8 mouse cellular contexts compared by ENCODE assay signal in genomic region chr11:86994330-86994729, GRCm38 (mm10). TPM values are rescaled to one million over a fixed set of nuclear protein-coding genes. Genes with fewer than 3 reads are reported as not detected.
DNase-seq lines count a peak whose midpoint lies in the region; ATAC-seq lines count a peak whose summit lies in the region.

No protein-coding gene starts in this region.

- H3K4me1 ChIP-seq in heart, embryonic 11.5 days (ENCODE audit: control insufficient read depth, insufficient read depth, low read length), result peaks cover 34% of the 10 kb centered on the region
- H3K4me1 ChIP-seq in forebrain, embryonic 12.5 days, result peaks cover 47% of the 10 kb centered on the region
- peaks cover 36% of the 10 kb centered on the region for H3K4me1 ChIP-seq in kidney, embryonic 16.5 days (ENCODE audit: insufficient read depth, low read length)
- peaks cover 30% of the 10 kb centered on the region for H3K4me1 ChIP-seq in midbrain, embryonic 16.5 days (ENCODE audit: control insufficient read depth, insufficient read depth, low read length)

- peak overlapping the region; percentile 93 for H3K4me3 ChIP-seq in heart, embryonic 11.5 days (ENCODE audit: low read depth, low read length)
- H3K4me3 ChIP-seq in forebrain, embryonic 12.5 days (replicated peaks), result peak overlapping the region; percentile 91
- H3K4me3 ChIP-seq in kidney, embryonic 16.5 days (ENCODE audit: low read length), result peak overlapping the region; percentile 97
- peak overlapping the region; percentile 95; the same call in 1 of the 2 replicates for H3K4me3 ChIP-seq in midbrain, embryonic 16.5 days (ENCODE audit: low read depth, low read length)

- peak overlapping the region; percentile 96 for H3K27ac ChIP-seq in heart, embryonic 11.5 days (ENCODE audit: low read depth, low read length)
- peak overlapping the region; percentile 95; the same call in 1 of the 2 replicates for H3K27ac ChIP-seq in forebrain, embryonic 12.5 days
- H3K27ac ChIP-seq in kidney, embryonic 16.5 days (ENCODE audit: low read length), result peak overlapping the region; percentile 80
- H3K27ac ChIP-seq in midbrain, embryonic 16.5 days (ENCODE audit: low read length), result no peak overlapping the region

- no peaks in the 10 kb centered on the region for H3K36me3 ChIP-seq in heart, embryonic 11.5 days (ENCODE audit: control insufficient read depth, insufficient read depth, low read length)
- H3K36me3 ChIP-seq in forebrain, embryonic 12.5 days (replicated peaks), result no peaks in the 10 kb centered on the region
- no peaks in the 10 kb centered on the region for H3K36me3 ChIP-seq in kidney, embryonic 16.5 days (ENCODE audit: insufficient read depth, low read length)
- no peaks in the 10 kb centered on the region for H3K36me3 ChIP-seq in midbrain, embryonic 16.5 days (ENCODE audit: control insufficient read depth, insufficient read depth, low read length)

- no peak for ATAC-seq in heart, embryonic 11.5 days (replicated peaks; ENCODE audit: insufficient number of reproducible peaks, low FRiP score, low TSS enrichment)
- ATAC-seq in forebrain, embryonic 12.5 days (ENCODE audit: low FRiP score), result no peak
- no peak for ATAC-seq in kidney, embryonic 16.5 days (ENCODE audit: low FRiP score, low TSS enrichment)
- ATAC-seq in midbrain, embryonic 16.5 days, result no peak
- no peak for ATAC-seq in megakaryocyte progenitor cell, adult 5-6 weeks (replicated peaks; ENCODE audit: poor library complexity)

- WGBS in heart, embryonic 11.5 days (ENCODE audit: insufficient replicate concordance), result 12% methylated on average over 6 of the region's 6 CpGs
- 12% methylated on average over 3 of the region's 6 CpGs for WGBS in forebrain, embryonic 12.5 days
- WGBS in kidney, embryonic 16.5 days, result 18% methylated on average over 6 of the region's 6 CpGs
- 16% methylated on average over 6 of the region's 6 CpGs for WGBS in midbrain, embryonic 16.5 days

- no peaks in the 10 kb centered on the region for H3K9me3 ChIP-seq in heart, embryonic 11.5 days (replicated peaks; ENCODE audit: control insufficient read depth, low read length)
- no peaks in the 10 kb centered on the region for H3K9me3 ChIP-seq in forebrain, embryonic 12.5 days
- H3K9me3 ChIP-seq in kidney, embryonic 16.5 days (ENCODE audit: low read length), result no peaks in the 10 kb centered on the region
- no peaks in the 10 kb centered on the region for H3K9me3 ChIP-seq in midbrain, embryonic 16.5 days (replicated peaks; ENCODE audit: control insufficient read depth, low read length, poor library complexity, severe bottlenecking)

- DNase-seq in heart, adult 18-20 months, result no peak
- no peak for DNase-seq in layer of hippocampus, adult 8-10 months (ENCODE audit: low spot score in 2 of 2)
- no peak for DNase-seq in left cerebral cortex, postnatal 14 days (ENCODE audit: low spot score in 2 of 2)

- H3K27me3 ChIP-seq in heart, embryonic 11.5 days (ENCODE audit: control insufficient read depth, insufficient read depth, low read length), result no peaks in the 10 kb centered on the region
- 0 out of 2 replicates have a peak, but pooled peaks cover 9% of the 10 kb centered on the region for H3K27me3 ChIP-seq in forebrain, embryonic 12.5 days
- H3K27me3 ChIP-seq in kidney, embryonic 16.5 days (ENCODE audit: insufficient read depth, low read length), result no peaks in the 10 kb centered on the region
- H3K27me3 ChIP-seq in midbrain, embryonic 16.5 days (ENCODE audit: control insufficient read depth, insufficient read depth, low read depth, low read length), result no peaks in the 10 kb centered on the region

- peak overlapping the region; percentile 78 for H3K4me2 ChIP-seq in heart, embryonic 11.5 days
- peak overlapping the region; percentile 78 for H3K4me2 ChIP-seq in forebrain, embryonic 12.5 days
- peak overlapping the region; percentile 84 for H3K4me2 ChIP-seq in kidney, embryonic 16.5 days (replicated peaks; ENCODE audit: low read depth, low read length)
- H3K4me2 ChIP-seq in midbrain, embryonic 16.5 days (ENCODE audit: low read length), result peak overlapping the region; percentile 93

- intact Hi-C loops in left cerebral cortex, postnatal 14 days (cut with DNase I), result loop anchor here (5.0 to 10.0 kb wide), 3 partner anchors 37 to 100 kb away; no protein-coding TSS in a partner anchor

- no peak overlapping the region; the same call in 1 of the 2 replicates for H3K9ac ChIP-seq in heart, embryonic 11.5 days (ENCODE audit: low read depth, low read length)
- H3K9ac ChIP-seq in forebrain, embryonic 12.5 days, result no peak overlapping the region
- H3K9ac ChIP-seq in kidney, embryonic 16.5 days (replicated peaks; ENCODE audit: low read length), result peak overlapping the region; percentile 87
- H3K9ac ChIP-seq in midbrain, embryonic 16.5 days (ENCODE audit: low read depth, low read length), result no peak overlapping the region

RNA-seq across cellular contexts. Expression of gene Ypel2, which starts 0.8 kb away (rescaled TPM):
- 16.8 and 23.9 TPM in 2 replicates for polyA plus RNA-seq in heart, embryonic 11.5 days (2014; fragmentation: Nextera tagmentation; extraction: Ambion mirVana)
- 10 to 100 TPM; 21.4 to 25.5 TPM for total RNA-seq in heart, adult 18-20 months (2021)
- 8.1 and 8.3 TPM in 2 replicates for polyA plus RNA-seq in forebrain, embryonic 12.5 days (2016; fragmentation: Nextera tagmentation; extraction: Ambion mirVana)
- polyA plus RNA-seq in kidney, embryonic 16.5 days (2015; fragmentation: Nextera tagmentation; extraction: Ambion mirVana), result 11.6 and 13.2 TPM in 2 replicates
- 5.7 and 6.5 TPM in 2 replicates for polyA plus RNA-seq in midbrain, embryonic 16.5 days (2015; fragmentation: Nextera tagmentation; extraction: Ambion mirVana)
- total RNA-seq in layer of hippocampus, adult 8-10 months (2022), result 10 to 100 TPM; 21.5 to 28.4 (median 24.6) TPM
- 6.8 and 8.6 TPM in 2 replicates for total RNA-seq in megakaryocyte progenitor cell, adult 5-6 weeks (2015)
- total RNA-seq in megakaryocyte progenitor cell, adult 5-6 weeks (2017), result 5.8 and 6.2 TPM in 2 replicates
- 10 to 100 TPM; 37.9 to 41.1 TPM for total RNA-seq in left cerebral cortex, postnatal 14 days (2021)
